Mouse (Mus musculus): Measurements from ENCODE around the gene Otop2. TPM values are rescaled to one million over a fixed set of nuclear protein-coding genes. Genes with fewer than 3 reads are reported as not detected.

Gene Otop2
- total RNA-seq, 2 experiments from 2014 or later: not detected

- no peak for DNase-seq (ENCODE audit: low spot score)
These were observed 31.0 kb upstream of the Otop2 start for GRCm38 (mm10) chr11:115275954-115276353.

- peak; percentile 99 for DNase-seq (ENCODE audit: low spot score)
These were observed 30.0 kb upstream of the Otop2 start, which contains the start of gene Fdxr for GRCm38 (mm10) chr11:115276780-115277603. Fdxr (minus strand) TSS chr11:115277050.

GRCm38 (mm10) chr11:115277604-115277975 lies 29.4 kb upstream of the Otop2 start:
- DNase-seq (ENCODE audit: low spot score): no peak

GRCm38 (mm10) chr11:115278176-115278575 lies 28.8 kb upstream of the Otop2 start:
- no peak for DNase-seq (ENCODE audit: low spot score)

- DNase-seq (ENCODE audit: low spot score): no peak
These were observed 27.2 kb upstream of the Otop2 start for GRCm38 (mm10) chr11:115279726-115280125.

- DNase-seq (ENCODE audit: low spot score): no peak
These were observed 24.7 kb upstream of the Otop2 start for GRCm38 (mm10) chr11:115282295-115282694.

- no peak for DNase-seq (ENCODE audit: low spot score)
These were observed 24.1 kb upstream of the Otop2 start for GRCm38 (mm10) chr11:115282723-115283485.

- no peak for DNase-seq (ENCODE audit: low spot score)
These were observed 23.5 kb upstream of the Otop2 start for GRCm38 (mm10) chr11:115283486-115283765.

- no peak for DNase-seq (ENCODE audit: low spot score)
These were observed 22.9 kb upstream of the Otop2 start for GRCm38 (mm10) chr11:115283891-115284620.

GRCm38 (mm10) chr11:115285282-115285681 lies 21.7 kb upstream of the Otop2 start:
- no peak for DNase-seq (ENCODE audit: low spot score)

GRCm38 (mm10) chr11:115286201-115286993 lies 20.6 kb upstream of the Otop2 start:
- peak; percentile 70 for DNase-seq (ENCODE audit: low spot score)

GRCm38 (mm10) chr11:115287386-115287785 lies 19.6 kb upstream of the Otop2 start:
- no peak for DNase-seq (ENCODE audit: low spot score)

GRCm38 (mm10) chr11:115288305-115288704 lies 18.7 kb upstream of the Otop2 start:
- no peak for DNase-seq (ENCODE audit: low spot score)

- no peak for DNase-seq (ENCODE audit: low spot score)
These were observed 17.1 kb upstream of the Otop2 start for GRCm38 (mm10) chr11:115289885-115290284.

- no peak for DNase-seq (ENCODE audit: low spot score)
These were observed 16.6 kb upstream of the Otop2 start for GRCm38 (mm10) chr11:115290314-115290713.

- peak; percentile 87 for DNase-seq (ENCODE audit: low spot score)
These were observed 16.0 kb upstream of the Otop2 start for GRCm38 (mm10) chr11:115290919-115291318.

- DNase-seq (ENCODE audit: low spot score): no peak
These were observed 15.5 kb upstream of the Otop2 start for GRCm38 (mm10) chr11:115291503-115291902.

GRCm38 (mm10) chr11:115292631-115293375 lies 14.2 kb upstream of the Otop2 start:
- no peak for DNase-seq (ENCODE audit: low spot score)

- no peak for DNase-seq (ENCODE audit: low spot score)
These were observed 11.0 kb upstream of the Otop2 start for GRCm38 (mm10) chr11:115295939-115296338.

GRCm38 (mm10) chr11:115296471-115297210 lies 10.3 kb upstream of the Otop2 start:
- no peak for DNase-seq (ENCODE audit: low spot score)

Measured in gastrocnemius, adult 18-20 months (tissue).